Mouse (Mus musculus) large intestine, adult 2 months (tissue): Measurements from ENCODE around the gene Mmp23. TPM values are rescaled to one million over a fixed set of nuclear protein-coding genes. Genes with fewer than 3 reads are reported as not detected.
A peak's percentile ranks its signal among the peaks of the same experiment; 100 is the strongest.
"Not testable (repeated sequence)": the region's sequence is repeated elsewhere in the genome, so short reads cannot be mapped to it uniquely, and the experiment has no call there.

Experiments
- DNase-seq: peaks from one replicate; pipeline ENCODE4 v3.0.0-alpha.2; 2012; ENCODE audit warnings: low read depth, low spot score
- WGBS: fragments of 180-500 bp; shearing (Covaris S2); methylation state at CpG from one replicate; pipeline ENCODE4 v1.1.7; 2018; 5-methylcytosine and 5-hydroxymethylcytosine counted together
- polyA plus RNA-seq: library from polyadenylated mRNA; depleted of rRNA; stranded (reverse); fragments of >200 nt; gene quantifications from 2 replicates; pipeline ENCODE4 v1.2.3, GENCODE M21; 2012

Mmp23 gene
- polyA plus RNA-seq, 1 experiment: 19.6 TPM

DNA sequence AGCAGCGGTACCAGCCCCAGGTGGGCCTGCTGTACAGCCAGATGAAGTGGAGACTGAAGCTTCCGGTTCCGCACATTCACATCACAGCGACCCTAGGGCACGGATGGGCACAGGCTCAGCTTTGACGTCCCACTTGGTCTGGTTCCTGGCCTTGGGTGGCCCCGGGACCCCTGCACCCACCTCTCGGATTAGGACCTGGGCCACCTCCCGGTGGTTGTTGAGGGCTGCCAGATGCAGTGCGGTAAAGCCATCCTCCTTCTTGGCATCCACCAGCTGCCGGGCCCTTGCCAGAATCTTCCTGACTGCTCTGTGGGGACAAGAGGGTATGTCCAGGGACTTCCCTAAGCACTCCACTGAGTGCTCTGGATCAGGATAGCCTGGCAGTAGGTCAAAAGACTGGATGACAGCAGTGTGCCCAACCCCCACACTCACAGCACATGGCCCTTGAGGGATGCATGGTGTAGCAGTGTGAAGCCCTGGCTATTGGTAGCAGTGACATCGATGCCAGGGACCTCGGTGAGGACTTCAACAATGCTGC is 3.1 kb upstream of the Mmp23 start:
- no peak for DNase-seq
- 95% methylated on average over 13 of the region's 13 CpGs for WGBS

DNA sequence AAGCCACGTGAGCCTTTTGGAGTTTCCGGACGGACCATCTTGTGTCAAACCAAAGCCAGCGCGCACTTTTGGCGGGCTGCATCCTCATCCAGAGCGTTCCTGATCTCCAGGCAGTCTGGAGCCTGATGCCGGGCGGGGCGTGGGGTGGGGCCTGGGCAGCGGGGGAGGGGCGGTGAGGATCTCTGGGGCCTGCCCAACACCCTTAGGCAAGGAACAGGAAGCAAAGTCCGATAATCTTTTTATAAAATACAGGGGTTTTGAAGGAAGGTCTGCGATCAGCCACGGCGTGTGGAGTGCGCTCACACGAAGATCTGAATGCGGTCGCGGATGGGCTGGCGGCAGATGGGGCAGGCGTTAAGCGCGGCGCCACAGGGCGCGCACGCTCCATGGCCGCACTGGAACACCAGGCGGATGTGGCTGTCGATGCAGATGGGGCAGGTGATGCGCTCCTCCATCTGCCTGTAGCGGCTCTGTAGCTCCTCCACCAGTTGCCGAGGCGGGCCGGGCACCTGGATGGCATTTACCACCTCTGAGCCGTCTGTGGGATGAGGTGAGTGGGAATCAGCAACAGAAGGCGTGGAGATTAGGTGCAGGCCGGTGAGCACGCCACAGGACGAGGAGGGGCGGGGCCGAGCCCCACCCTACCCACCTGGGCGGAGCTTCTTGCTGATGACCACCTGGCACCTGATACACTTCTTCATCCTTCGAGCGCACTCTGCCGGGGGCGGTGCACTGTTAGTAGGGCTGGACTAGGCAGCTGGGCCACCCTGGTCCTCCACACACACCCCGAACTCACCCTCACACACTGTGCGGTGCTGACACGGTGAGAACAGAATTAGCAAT is 1.5 kb upstream of the Mmp23 start:
- WGBS: 3% methylated on average over 52 of the region's 52 CpGs
- DNase-seq: no peak

DNA sequence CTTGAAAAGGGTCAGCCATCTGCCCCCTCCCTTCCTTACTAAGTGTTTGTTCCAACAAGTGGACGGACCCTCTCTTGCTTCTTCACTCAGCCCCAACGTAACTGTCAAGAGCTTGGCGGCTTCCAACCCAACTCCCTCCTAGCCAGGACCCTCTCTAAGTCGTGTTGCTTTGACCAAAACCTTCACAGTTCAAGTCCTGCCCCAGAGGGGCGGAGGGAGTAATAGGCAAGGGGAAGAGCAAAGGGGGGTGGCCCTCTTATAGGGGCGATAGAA is 935 bp upstream of the Mmp23 start:
- DNase-seq: no peak
- WGBS: 3% methylated on average over 6 of the region's 6 CpGs

DNA sequence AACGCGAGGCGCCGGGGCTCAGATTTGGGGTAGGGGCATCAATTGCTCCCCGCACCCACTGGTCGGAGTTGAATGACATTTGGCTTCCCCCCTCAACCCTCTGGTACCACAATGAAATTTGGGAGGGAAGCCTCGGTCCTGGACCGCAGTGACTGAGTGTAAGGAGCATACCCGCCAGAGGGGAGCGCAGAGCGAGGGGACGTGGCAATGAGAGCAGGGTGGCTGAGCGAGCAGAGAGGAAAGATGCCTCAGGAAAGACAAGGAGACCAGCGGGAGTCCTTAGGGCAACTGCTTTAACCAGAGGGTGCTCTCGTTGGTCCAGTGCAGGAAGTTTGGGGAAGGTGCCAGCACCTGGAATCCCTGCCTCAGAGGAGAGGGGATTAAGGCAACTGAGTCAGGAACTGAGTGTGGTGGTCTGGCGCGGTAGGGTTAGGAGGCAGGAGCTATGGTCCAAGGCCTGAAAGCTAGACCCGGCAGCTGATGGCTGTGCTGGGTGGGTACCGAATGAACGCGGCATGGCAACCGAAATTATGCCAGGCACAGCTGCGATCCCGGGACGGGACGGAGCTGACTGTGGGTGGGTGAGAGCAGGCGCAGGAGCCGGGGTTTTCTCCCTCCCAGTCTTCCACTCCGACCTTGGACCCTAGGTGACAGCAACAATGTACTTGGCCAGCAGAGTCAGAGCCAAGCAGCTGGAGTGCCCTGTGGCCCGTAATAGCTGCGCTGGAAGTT is 433 bp upstream of the Mmp23 start:
- DNase-seq: no peak
- 5% methylated on average over 31 of the region's 31 CpGs for WGBS

DNA sequence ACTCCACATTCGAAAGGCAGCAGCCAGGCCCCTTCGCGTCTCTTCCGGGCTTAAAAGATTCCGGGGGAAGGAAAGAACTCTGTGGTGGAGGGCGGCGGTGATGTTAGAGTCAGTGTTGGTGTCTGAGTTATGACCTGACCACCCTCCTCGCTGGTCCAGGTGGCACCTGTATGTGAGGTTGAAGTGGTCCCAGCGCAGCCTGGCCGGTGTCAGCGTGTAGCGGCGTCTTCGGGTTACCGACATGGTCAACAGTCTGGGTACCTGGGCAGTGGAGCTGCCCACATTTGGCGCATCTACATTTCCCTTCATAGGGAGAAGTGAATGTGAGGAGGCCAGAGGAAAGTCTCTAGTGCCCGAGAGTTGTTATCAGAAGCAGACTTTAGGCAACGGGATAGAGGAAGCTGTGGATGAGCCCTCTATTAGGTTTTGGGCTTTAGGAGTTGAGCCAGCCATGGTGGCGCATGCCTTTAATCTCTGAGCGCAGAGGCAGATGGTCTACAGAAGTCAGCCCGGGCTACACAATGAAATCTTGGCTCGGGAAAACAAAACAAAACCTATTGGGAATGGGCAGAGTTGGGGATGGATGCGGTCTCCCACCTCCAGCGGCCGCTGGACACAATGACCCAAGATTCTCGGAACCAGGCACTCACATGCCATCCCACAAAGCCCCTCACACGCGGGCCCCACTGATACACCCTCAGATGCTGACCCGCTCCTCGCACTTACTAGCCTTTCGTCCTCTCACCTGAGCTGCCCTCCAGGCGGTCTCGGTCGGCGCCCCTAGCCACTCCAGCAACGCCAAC is 700 bp downstream of the Mmp23 start:
- DNase-seq: no peak
- WGBS: 40% methylated on average over 36 of the region's 36 CpGs

DNA sequence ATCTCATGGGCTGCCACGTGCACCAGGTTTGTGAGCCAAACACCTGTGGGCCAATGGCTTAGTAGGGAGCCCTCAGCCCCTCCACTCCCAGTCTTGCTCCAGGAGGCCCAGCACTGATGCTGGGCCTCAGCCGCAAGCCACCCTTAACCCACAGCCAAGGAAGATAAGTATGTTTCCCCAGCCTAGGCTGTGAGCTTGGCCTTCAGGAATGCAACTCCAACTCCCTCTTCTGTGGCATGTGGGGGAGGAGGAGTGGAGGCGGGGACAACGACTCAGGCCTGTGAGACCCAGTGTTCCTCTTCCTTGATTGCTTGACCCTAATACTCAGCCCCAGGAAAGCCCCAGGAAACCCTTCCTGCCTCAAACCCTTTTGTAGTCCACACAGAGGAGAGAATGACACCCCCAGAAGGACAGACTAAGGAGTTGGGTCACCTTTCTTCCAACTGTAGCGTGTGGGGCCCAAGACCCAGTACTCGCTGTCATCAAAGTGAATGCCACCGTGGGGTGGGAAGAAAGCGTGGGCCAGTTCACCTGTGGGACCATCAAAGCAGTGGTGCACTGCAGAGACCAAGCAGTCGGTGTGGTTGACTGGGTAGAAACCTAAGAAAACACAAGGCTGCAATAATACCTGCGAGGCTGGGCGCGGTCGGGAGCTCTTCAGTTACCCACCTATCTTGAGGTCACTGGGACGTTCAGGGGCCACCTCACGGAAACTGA is 1.5 kb downstream of the Mmp23 start:
- no peak for DNase-seq
- WGBS: 50% methylated on average over 15 of the region's 15 CpGs

DNA sequence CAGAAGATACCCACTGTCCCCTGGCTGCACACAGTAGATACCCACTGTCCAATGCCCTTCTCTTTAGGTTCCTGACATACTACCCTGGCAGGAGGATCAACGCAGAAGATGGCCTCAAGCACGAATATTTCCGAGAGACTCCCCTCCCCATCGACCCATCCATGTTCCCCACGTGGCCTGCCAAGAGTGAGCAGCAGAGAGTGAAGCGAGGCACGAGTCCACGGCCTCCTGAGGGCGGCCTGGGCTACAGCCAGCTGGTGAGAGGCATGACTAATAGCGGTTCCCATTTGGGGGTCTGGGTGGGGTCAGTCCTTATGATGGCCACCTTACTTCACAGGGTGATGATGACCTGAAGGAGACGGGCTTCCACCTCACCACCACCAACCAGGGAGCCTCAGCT is 3.8 kb downstream of the Mmp23 start:
- DNase-seq: no peak
- 89% methylated on average over 11 of the region's 11 CpGs for WGBS

DNA sequence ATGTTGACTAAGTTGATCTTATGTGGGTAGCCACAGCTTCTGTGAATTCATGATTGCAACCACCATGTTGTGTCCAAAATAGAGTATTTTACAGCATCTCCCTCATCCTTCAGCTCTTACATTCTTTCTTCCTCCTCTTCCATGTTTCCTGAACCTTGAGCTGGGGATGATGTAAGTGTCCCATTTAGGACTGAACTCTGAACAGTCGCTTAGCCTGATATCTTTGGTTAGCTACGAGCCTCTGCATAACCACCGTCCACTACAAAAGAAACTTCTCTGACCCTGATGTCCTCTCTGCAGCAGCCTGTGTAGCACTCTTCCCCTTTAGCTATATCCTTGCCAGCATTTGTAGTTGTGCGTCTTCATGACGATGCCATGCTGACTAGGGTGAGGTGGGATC is 7.5 kb downstream of the Mmp23 start:
- DNase-seq: no peak
- WGBS: 88% methylated on average over 5 of the region's 5 CpGs

DNA sequence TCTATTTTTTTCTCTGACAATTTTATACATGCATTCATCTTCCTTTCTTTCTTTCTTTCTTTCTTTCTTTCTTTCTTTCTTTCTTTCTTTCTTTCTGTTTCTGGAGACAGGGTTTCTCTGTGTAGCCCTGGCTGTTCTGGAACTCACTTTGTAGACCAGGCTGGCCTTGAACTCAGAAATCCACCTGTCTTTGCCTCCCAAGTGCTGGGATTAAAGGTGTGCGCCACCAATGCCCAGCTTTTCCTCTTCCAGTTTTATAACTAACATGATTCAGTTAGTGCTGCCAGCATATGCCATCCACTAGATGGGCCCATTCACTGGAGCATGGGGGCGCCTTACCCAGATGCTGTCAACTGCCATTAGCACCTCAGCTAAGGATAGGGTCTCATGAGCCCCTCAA is 7.9 kb downstream of the Mmp23 start, which contains the start of gene Gm10563:
Gm10563 (minus strand) TSS at position 101 of the 400 bp plus-strand sequence.
- WGBS: 93% methylated on average over 2 of the region's 2 CpGs

DNA sequence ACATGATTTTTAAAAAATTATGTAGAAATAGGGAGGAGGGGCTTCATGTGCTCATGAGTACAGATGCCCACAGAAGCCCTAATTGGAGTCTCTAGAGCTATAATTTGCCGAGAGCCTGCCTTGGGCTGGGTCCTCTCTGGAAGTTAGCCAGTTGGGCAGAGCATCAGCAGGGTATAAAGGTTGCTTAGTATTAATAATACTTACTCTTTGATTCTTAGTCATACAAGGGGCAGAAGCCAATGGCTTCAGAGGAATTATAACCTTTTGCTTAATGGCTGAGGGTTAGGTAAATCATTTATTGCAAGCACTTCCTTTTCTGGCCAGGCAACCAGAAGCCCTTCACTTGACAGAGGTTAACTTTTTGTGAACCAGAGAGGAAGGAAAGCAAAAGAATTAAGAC is 9.7 kb downstream of the Mmp23 start:
- 57% methylated on average over 1 of the region's 1 CpGs for WGBS
- DNase-seq: no peak

More for the DNA sequence above, 7.9 kb downstream of the Mmp23 start, which contains the start of gene Gm10563:
- DNase-seq: not testable (repeated sequence)

DNA sequence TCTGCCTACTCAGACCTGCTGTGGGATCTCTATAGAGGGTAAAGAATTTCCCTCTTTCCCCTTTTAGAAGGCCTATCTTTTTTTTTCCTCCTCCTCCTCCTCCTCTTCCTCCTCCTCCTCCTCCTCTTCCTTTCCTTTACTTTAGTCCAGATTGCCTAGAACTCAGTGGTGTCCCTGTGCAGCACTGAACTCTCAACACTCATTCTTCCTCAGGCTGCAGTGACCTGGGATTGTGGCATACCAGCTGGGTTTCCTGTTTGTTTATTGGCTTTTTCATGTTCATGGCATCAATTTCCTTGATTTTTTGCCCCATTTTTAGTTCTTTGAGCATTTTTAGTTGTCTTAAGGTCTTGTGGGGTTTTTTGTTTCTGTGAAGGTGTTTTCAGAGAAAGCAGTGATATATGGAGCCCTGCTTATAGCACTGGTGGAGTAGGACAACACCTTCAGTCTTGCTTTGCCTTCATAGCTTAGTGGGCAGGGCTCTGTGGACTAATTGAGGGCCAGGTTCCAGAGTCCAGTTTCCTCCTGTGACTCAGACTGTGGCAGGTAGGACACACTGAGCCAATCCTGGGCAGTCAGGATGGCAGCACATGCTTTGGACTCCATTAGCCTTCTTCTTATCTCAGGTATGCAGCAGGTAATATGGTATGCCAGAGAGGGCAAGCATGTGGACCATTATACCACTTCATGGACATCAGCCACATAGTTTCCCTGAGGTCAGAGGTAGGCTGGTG is 17.3 kb downstream of the Mmp23 start:
- DNase-seq: peak; percentile 81

DNA sequence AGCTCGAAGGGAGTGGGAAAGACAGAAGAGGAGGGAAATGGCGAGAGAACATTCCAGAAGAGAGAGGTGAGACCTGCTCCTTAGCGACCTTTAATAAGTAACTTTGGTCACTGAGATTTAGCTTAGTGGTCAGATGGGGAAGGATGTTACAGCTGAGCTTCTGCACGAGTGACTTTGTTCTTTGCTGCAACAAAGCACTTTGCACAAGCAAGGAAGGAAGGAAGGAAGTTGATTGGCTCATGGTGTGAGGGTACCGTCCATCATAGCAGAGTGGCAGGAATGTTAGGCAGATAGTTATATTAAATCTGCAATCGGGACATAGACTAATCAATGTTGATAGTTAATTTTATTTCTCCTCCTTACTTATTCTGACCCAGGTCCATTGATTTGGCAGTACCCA is 22.9 kb downstream of the Mmp23 start:
- WGBS: 83% methylated on average over 6 of the region's 6 CpGs

DNA sequence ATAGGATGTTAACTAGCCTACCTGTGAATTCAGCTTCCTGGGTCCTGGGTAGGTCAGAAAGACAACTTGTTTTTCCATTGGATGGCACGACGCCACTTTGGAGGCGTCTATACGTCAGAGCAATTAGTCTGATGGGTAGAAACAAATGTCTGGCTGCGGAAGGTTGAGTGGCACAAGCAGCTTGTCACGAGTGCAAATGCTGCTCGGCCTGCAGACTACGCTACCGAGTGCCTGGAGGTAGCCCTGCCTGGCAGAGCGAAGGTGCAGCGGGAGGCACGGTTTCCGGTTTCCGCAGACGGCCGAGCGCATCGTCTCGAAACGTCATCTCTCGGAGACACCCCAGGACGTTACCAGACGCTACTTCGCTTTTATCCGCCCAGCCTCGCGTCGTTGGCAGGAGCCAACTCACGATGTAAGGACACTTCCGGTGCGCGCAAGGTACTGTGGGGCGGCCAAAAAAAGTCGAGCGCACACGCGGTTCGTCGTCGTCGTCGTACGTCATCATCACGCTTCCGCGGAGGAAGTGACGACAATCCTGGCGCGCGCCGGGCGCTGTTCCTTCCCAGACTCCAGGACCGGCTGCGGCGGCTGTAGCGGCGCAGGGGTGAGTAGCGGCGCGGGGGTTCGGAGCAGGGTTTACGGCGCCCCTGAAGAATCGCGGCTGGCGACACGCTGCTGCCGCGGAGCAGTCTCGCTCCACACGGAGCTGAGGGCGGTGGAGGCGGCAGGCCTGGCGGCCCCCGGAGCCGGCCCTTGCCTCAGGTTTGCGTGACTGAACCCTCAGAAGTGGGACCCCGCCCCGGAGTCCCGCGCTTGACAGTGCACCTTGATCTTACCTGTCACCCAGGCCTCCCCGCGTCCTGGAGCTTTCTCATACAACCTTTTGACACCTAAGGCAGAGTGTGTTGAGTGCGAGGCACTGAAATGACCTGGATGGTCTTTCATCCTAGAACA is 28.6 kb downstream of the Mmp23 start, which contains the start of gene Cdk11b:
Cdk11b (plus strand) TSS at position 517 of the 954 bp plus-strand sequence.
- peak; percentile 91 for DNase-seq
- WGBS: under 1% methylated on average over 84 of the region's 84 CpGs

More for the DNA sequence above, 22.9 kb downstream of the Mmp23 start:
- no peak for DNase-seq

DNA sequence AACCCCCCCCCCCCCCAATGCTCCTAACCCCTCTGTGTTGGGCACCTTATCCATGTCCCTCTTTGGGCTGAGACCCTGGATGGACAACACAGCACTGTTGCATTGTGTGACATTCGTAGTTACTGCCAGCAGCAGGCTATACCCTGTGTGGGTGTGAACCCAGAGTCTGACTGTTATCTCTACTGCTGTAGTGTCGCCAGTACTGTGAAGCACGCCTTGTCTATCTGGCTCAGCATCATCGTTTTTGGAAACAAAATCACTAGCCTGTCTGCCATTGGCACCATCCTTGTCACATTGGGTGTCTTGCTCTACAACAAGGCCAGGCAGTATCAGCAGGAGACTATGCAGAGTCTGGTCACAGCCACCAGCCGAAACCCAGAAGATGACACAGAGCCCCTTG is 34.9 kb downstream of the Mmp23 start:
- DNase-seq: no peak
- WGBS: 94% methylated on average over 5 of the region's 5 CpGs

DNA sequence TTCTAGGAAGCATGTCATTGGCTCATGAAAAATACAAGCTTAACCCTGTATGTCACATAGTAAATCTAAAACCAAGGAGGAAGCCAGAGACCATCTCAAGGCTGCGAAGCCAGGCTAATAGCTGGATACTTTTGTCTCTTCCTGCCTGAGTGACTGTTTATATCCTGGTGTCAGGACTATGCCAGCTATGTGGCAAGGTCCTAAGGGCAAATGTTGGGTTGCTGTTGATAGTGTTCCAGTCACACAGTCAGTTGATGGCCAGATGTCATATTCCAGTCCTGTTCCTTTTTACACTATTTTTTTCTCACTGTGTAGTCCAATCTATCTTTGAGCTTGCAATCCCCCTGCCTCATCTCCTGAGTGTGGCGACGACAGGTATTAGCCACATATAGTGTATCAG is 39.9 kb downstream of the Mmp23 start:
- 94% methylated on average over 3 of the region's 3 CpGs for WGBS
- DNase-seq: no peak

DNA sequence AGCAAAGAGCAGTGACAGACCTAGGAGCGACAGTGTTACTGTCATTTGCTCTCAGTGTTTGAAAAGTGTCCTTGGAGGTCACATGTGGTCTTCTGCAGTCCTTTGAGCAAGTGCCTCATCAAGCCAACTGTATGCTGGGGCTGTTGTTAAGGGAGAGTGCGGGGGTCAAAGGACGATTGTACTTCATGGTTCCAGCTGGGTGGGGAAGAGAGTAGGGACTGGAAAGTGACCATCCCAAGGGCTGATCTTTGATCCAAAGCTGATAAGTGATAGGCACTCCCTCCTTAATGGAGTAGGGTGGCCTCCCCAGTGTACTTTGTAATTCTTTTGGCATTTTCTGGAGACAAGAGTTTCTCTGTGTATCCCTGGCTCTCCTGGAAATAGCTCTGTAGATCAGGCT is 41.3 kb downstream of the Mmp23 start:
- WGBS: 82% methylated on average over 3 of the region's 3 CpGs
- DNase-seq: no peak

DNA sequence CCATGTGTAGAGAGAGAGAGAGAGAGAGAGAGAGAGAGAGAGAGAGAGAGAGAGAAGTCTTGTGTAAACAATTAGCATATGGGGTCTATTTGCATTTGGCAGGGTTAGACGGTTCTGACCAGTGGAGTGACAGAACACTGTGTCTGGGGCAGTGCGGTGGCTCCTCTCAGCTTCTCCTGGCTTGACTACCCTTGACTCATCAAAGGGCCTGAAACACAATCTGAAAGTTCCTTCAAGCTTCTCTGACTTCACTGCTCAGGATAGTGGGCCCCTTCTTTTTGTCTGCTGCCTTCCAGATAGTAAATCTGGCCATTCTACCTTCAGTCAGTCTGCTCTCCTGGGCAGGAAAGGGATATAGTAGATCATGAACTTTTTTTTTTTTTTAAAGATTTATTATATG is 46.4 kb downstream of the Mmp23 start:
- no peak for DNase-seq
- WGBS: 58% methylated on average over 2 of the region's 2 CpGs

DNA sequence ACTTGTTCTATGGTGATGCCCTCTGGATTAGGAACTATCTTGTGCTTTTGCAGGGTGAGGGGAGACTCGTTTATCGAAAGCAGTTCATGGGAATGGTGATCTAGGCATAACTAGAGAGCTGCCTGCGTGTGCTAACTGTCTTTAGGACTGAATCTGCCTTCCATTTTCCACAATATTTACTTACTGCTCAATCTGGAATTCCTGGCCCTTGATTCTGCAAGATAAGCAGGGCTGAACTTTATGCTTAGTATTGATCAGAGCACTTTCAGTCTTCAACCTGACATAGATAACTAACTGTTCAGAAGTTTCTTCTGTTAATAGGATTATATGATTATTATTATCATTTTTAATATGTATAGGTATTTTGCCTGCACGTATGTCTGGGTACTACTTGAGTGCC is 48.1 kb downstream of the Mmp23 start:
- no peak for DNase-seq
- WGBS: 88% methylated on average over 4 of the region's 4 CpGs
